ENCODE assay signal across 7 mouse cellular contexts in genomic region chr4:33290002-33290401, GRCm38 (mm10). TPM values are rescaled to one million over a fixed set of nuclear protein-coding genes. Genes with fewer than 3 reads are reported as not detected.
DNase-seq lines count a peak whose midpoint lies in the region; ATAC-seq and TF ChIP-seq lines count a peak whose summit lies in the region.

Pnrc1 (minus strand) TSS chr4:33290163.

- no peak for TF ChIP-seq CTCF in Patski (IDR thresholded peaks at IDR 0.05)
- TF ChIP-seq CTCF in lung, adult 2 months (IDR thresholded peaks at IDR 0.05; ENCODE audit: insufficient read depth, low read length): no peak

- POLR2A ChIA-PET in Patski (lab: Charles Lee): no interaction called here

- no peak for TF ChIP-seq POLR2A in lung, adult 2 months (IDR thresholded peaks at IDR 0.05; ENCODE audit: borderline replicate concordance, extremely low read depth, low read depth, low read length)

- in situ Hi-C loops in Patski (cut with MboI; ENCODE audit: low pct_unique_long_range_greater_than_20kb): loop anchor here (5.0 to 10.0 kb wide), 2 partner anchors 65 to 143 kb away; no protein-coding TSS in a partner anchor

- no peaks in the 10 kb centered on the region for H3K4me1 ChIP-seq in forebrain, embryonic 10.5 days
- H3K4me1 ChIP-seq in heart, embryonic 16.5 days (ENCODE audit: control insufficient read depth, insufficient read depth, low read length): no peaks in the 10 kb centered on the region
- H3K4me1 ChIP-seq in lung, adult 2 months (ENCODE audit: control insufficient read depth, insufficient read depth, low read length): peaks cover 2% of the 10 kb centered on the region; the same call in 1 of the 2 replicates

- ATAC-seq in CD4-positive, CD25-positive, alpha-beta regulatory T cell, adult 4 months: peak; percentile 79
- peak; percentile 79 for ATAC-seq in Patski
- ATAC-seq in heart, embryonic 16.5 days (replicated peaks; ENCODE audit: extremely low read depth, insufficient read depth, low FRiP score): peak; percentile 77
- ATAC-seq in neutrophil, adult 5-6 weeks (ENCODE audit: extremely low read depth, insufficient number of reproducible peaks, low FRiP score, poor library complexity, severe bottlenecking): peak; percentile 63

- H3K4me2 ChIP-seq in heart, embryonic 16.5 days (ENCODE audit: low read depth, low read length): peak within 1 kb of the TSS; percentile 15; the same call in 1 of the 2 replicates

- DNase-seq in Patski (ENCODE audit: low read depth, low spot score): no peak
- no peak for DNase-seq in forebrain, embryonic 10.5 days (ENCODE audit: extremely low spot score, low spot score)
- DNase-seq in kidney, postnatal 36 days: peak; percentile 11 to 34
- peak; percentile 31 for DNase-seq in lung, adult 2 months

- WGBS in forebrain, embryonic 10.5 days: 81% methylated on average over 3 of the region's 3 CpGs
- WGBS in heart, embryonic 16.5 days: 50% methylated on average over 3 of the region's 3 CpGs
- 33% methylated on average over 3 of the region's 3 CpGs for WGBS in lung, adult 2 months

- no peaks in the 10 kb centered on the region for H3K27me3 ChIP-seq in Patski
- no peaks in the 10 kb centered on the region; the same call in 1 of the 2 replicates for H3K27me3 ChIP-seq in forebrain, embryonic 10.5 days (ENCODE audit: poor library complexity, severe bottlenecking)
- H3K27me3 ChIP-seq in heart, embryonic 16.5 days (ENCODE audit: control insufficient read depth, insufficient read depth, low read length): 0 out of 2 replicates have a peak, but pooled peaks cover 2% of the 10 kb centered on the region

- CTCF ChIA-PET in Patski (lab: Charles Lee): interaction anchor here (1.0 to 2.2 kb wide), 5 partner anchors 19 to 166 kb away, joined by 3 to 15 read pairs (median 6); no protein-coding TSS in a partner anchor

- H3K4me3 ChIP-seq in forebrain, embryonic 10.5 days: no peak within 1 kb of the TSS
- peak within 1 kb of the TSS; percentile 13 for H3K4me3 ChIP-seq in heart, embryonic 16.5 days (ENCODE audit: low read length)
- H3K4me3 ChIP-seq in lung, adult 2 months (replicated peaks; ENCODE audit: extremely low read depth, low read depth, low read length): peak within 1 kb of the TSS; percentile 55

- no peaks in the 10 kb centered on the region for H3K36me3 ChIP-seq in forebrain, embryonic 10.5 days (replicated peaks)
- H3K36me3 ChIP-seq in heart, embryonic 16.5 days (ENCODE audit: control insufficient read depth, insufficient read depth): no peaks in the 10 kb centered on the region

- H3K27ac ChIP-seq in forebrain, embryonic 10.5 days: no peak within 1 kb of the TSS
- 0 out of 2 replicates have a peak within 1 kb of the TSS, but pooled peaks have one; percentile 19 for H3K27ac ChIP-seq in heart, embryonic 16.5 days (ENCODE audit: low read length)

- H3K9ac ChIP-seq in heart, embryonic 16.5 days (ENCODE audit: low read length): no peak within 1 kb of the TSS

- H3K9me3 ChIP-seq in forebrain, embryonic 10.5 days: no peaks in the 10 kb centered on the region
- H3K9me3 ChIP-seq in heart, embryonic 16.5 days (replicated peaks; ENCODE audit: control insufficient read depth, low read length): no peaks in the 10 kb centered on the region

RNA-seq across cellular contexts. Expression of gene Pnrc1, which starts in this region (rescaled TPM):
- 100 to 1,000 TPM in 1 of 2 experiments, 10 to 100 TPM in 1; 64.6 to 103 TPM for polyA plus RNA-seq in CD4-positive, CD25-positive, alpha-beta regulatory T cell, adult 4 months (2017; shearing (Covaris generic))
- polyA plus RNA-seq in Patski (2021): 49.0 TPM
- polyA plus RNA-seq in forebrain, embryonic 10.5 days (2016; fragmentation: Nextera tagmentation; extraction: Ambion mirVana): 51.6 and 56.2 TPM in 2 replicates
- 77.8 and 86.2 TPM in 2 replicates for polyA plus RNA-seq in heart, embryonic 16.5 days (2015; fragmentation: Nextera tagmentation; extraction: Ambion mirVana)
- 110 and 197 TPM in 2 replicates for polyA plus RNA-seq in lung, adult 2 months (2012; rRNA removed)
- 391 and 398 TPM in 2 replicates for total RNA-seq in neutrophil, adult 5-6 weeks (2017)

Comparison
In these comparisons a context has a peak if more than half of its experiments do, and no peak if none do; other contexts are left out.
1. DNase-seq: peak in kidney, postnatal 36 days (2 of 2) and lung, adult 2 months (single experiment); none in Patski (single experiment) and forebrain, embryonic 10.5 days (single experiment).
2. Peak in every context shown above with its lines, with median percentiles within 50 percentile points of each other: ATAC-seq.